ENCODE assay signal across 16 mouse cellular contexts in genomic region chr13:92030364-92031057, GRCm38 (mm10).
DNase-seq lines count a peak whose midpoint lies in the region; ATAC-seq and TF ChIP-seq lines count a peak whose summit lies in the region.
"Had no signal": no experiment of that assay in that cellular context is flagged by ENCODE, and none has a peak within 500 bp of the region (broad histone marks: within the 10 kb centered on the region; RNA-seq: fewer than 3 reads in every experiment).

No protein-coding gene starts in this region.

- no peaks in the 10 kb centered on the region for H3K79me2 ChIP-seq in liver, adult 2 months (ENCODE audit: control insufficient read depth, insufficient read depth, low read length)

- H3K9me3 ChIP-seq in midbrain, embryonic 16.5 days (replicated peaks; ENCODE audit: control insufficient read depth, low read length, poor library complexity, severe bottlenecking) = no peaks in the 10 kb centered on the region
- H3K9me3 ChIP-seq: forebrain, embryonic 13.5 days; heart, embryonic 13.5 days; limb, embryonic 15.5 days had no signal

- no peaks in the 10 kb centered on the region for H3K36me3 ChIP-seq in liver, adult 2 months (ENCODE audit: control insufficient read depth, insufficient read depth, low read length)
- no peaks in the 10 kb centered on the region for H3K36me3 ChIP-seq in midbrain, embryonic 16.5 days (ENCODE audit: control insufficient read depth, insufficient read depth, low read length)
- H3K36me3 ChIP-seq: heart, embryonic 13.5 days; limb, embryonic 15.5 days had no signal

- no peak overlapping the region for H3K9ac ChIP-seq in liver, adult 2 months (ENCODE audit: low read depth, low read length)
- no peak overlapping the region for H3K9ac ChIP-seq in midbrain, embryonic 16.5 days (ENCODE audit: low read depth, low read length)
- H3K9ac ChIP-seq: forebrain, embryonic 13.5 days; heart, embryonic 13.5 days; limb, embryonic 15.5 days had no signal

- no peak overlapping the region for H3K27ac ChIP-seq in liver, adult 2 months (replicated peaks; ENCODE audit: insufficient read depth, low read depth, low read length)
- H3K27ac ChIP-seq in midbrain, embryonic 16.5 days (ENCODE audit: low read length) = no peak overlapping the region
- H3K27ac ChIP-seq: forebrain, embryonic 13.5 days; heart, embryonic 13.5 days; hindbrain, postnatal 0 days; limb, embryonic 15.5 days had no signal

- TF ChIP-seq CTCF in liver, adult 2 months (IDR thresholded peaks at IDR 0.05; ENCODE audit: low read depth, low read length) = no peak

- peak; percentile 97 for ATAC-seq in common myeloid progenitor, adult 5-6 weeks (replicated peaks; ENCODE audit: low read depth, poor library complexity, severe bottlenecking)
- no peak for ATAC-seq in midbrain, embryonic 16.5 days
- ATAC-seq: forebrain, embryonic 13.5 days; hindbrain, postnatal 0 days had no signal

- H3K27me3 ChIP-seq in liver, adult 2 months (ENCODE audit: control insufficient read depth, insufficient read depth, low read length) = no peaks in the 10 kb centered on the region
- H3K27me3 ChIP-seq in midbrain, embryonic 16.5 days (ENCODE audit: control insufficient read depth, insufficient read depth, low read depth, low read length) = no peaks in the 10 kb centered on the region
- H3K27me3 ChIP-seq: forebrain, embryonic 13.5 days; heart, embryonic 13.5 days; limb, embryonic 15.5 days had no signal

- no peaks in the 10 kb centered on the region for H3K4me1 ChIP-seq in liver, adult 2 months (ENCODE audit: control insufficient read depth, insufficient read depth, low read length)
- H3K4me1 ChIP-seq in midbrain, embryonic 16.5 days (ENCODE audit: control insufficient read depth, insufficient read depth, low read length) = no peaks in the 10 kb centered on the region
- H3K4me1 ChIP-seq: forebrain, embryonic 13.5 days; heart, embryonic 13.5 days had no signal

- 89% methylated on average over 24 of the region's 24 CpGs for WGBS in liver, adult 2 months
- WGBS in midbrain, embryonic 16.5 days = 92% methylated on average over 24 of the region's 24 CpGs

- DNase-seq in liver, adult 2 months (ENCODE audit: extremely low read depth, low read depth, low spot score) = peak; percentile 12
- DNase-seq in liver = no peak
- peak; percentile 10 for DNase-seq in skeletal muscle tissue, adult 2 months (ENCODE audit: low read depth, low spot score)
- DNase-seq in thymus, postnatal 14 days = peak; percentile 37
- no peak for DNase-seq in embryo, embryonic 10.5 days (ENCODE audit: low spot score)
- DNase-seq in cerebellum, adult 9-11 months = no peak
- DNase-seq: adrenal gland, postnatal 25 days; cerebellum, adult 2 months; kidney, postnatal 10 days; retina, postnatal 1 day had no signal

- no peak for TF ChIP-seq POLR2A in liver, adult 2 months (IDR thresholded peaks at IDR 0.05; ENCODE audit: extremely low read depth, insufficient read depth, low read length)

- no peak overlapping the region for H3K4me2 ChIP-seq in midbrain, embryonic 16.5 days (ENCODE audit: low read length)
- H3K4me2 ChIP-seq: forebrain, embryonic 13.5 days; heart, embryonic 13.5 days; limb, embryonic 15.5 days had no signal

- no peak overlapping the region for H3K4me3 ChIP-seq in liver, adult 2 months (ENCODE audit: insufficient read depth, low read depth, low read length)
- no peak overlapping the region for H3K4me3 ChIP-seq in midbrain, embryonic 16.5 days (ENCODE audit: low read depth, low read length)
- H3K4me3 ChIP-seq: forebrain, embryonic 13.5 days; heart, embryonic 13.5 days; limb, embryonic 15.5 days had no signal

Comparison
In these comparisons a context has a peak if more than half of its experiments do, and no peak if none do; other contexts are left out.
1. DNase-seq: peak in liver, adult 2 months (single experiment), skeletal muscle tissue, adult 2 months (single experiment) and thymus, postnatal 14 days (single experiment); none in liver (single experiment), embryo, embryonic 10.5 days (single experiment) and cerebellum, adult 9-11 months (single experiment).